Mouse (Mus musculus): ENCODE data around the gene Ctbs.

The Ctbs gene

GRCm38 (mm10) chr3:146449745-146450250, at the start of gene Ctbs:
Gene Ctbs, plus strand, starts transcription at chr3:146449795.
- no peak for DNase-seq (ENCODE audit: low read depth, low spot score)

GRCm38 (mm10) chr3:146403770-146404169, 45.8 kb upstream of the Ctbs start:
- no peak for DNase-seq (ENCODE audit: low read depth, low spot score)

- DNase-seq (ENCODE audit: low read depth, low spot score) = peak; percentile 94
Measured at GRCm38 (mm10) chr3:146404311-146405201, 45.0 kb upstream of the Ctbs start, which contains the start of gene Ssx2ip. Gene Ssx2ip, plus strand, starts transcription at chr3:146404642.

- no peak for DNase-seq (ENCODE audit: low read depth, low spot score)
Measured at GRCm38 (mm10) chr3:146405213-146406006, 44.2 kb upstream of the Ctbs start.

DNA sequence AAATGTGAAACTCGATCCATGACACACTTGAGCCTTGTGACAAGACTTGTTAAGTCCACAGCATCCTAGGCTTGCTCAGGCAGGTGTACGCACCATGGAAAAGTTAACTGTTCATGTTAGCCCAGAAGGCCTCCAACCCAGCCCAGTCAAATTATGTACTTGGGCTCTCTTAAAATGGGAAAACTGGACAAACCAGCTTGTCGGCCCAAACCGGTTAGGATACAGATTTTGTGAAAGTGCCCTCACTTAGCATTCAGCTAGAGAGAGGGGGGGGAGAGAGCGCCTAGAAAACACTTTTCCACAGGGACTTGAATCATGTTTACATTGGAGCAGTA, 43.6 kb upstream of the Ctbs start:
- no peak for DNase-seq (ENCODE audit: low read depth, low spot score)

DNA sequence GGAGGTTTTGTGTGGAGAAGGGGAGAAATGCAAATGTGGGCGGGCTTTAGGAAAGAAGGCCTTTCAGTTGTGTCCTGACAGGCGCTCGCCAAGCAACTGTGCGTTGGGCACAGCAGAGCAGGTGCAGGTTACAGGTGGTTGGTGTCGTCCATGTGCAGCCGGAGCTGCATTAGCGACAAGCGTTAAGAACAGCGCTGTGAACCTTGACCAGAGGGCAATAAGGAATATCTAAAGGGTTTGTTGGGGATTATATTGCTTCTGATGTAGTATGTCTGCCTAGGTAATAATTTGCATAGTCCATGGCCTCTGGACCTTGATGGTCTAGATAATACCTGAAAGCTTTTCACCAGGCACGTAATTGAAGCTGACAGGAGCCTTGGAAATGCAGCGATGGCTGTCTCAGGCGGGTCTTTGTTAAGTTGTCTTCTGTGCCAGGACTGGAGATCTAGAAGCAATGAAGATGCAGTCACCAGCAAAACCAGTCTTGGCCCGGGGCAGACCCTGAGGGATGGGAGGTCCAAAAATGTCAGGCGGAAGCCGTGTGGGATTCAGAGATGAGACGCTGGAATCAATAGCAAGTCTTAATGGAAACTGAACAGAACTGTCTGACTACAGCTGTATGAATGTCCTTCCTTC, 42.4 kb upstream of the Ctbs start:
- DNase-seq (ENCODE audit: low read depth, low spot score) = no peak

- no peak for DNase-seq (ENCODE audit: low read depth, low spot score)
Measured at GRCm38 (mm10) chr3:146410114-146410513, 39.5 kb upstream of the Ctbs start.

DNA sequence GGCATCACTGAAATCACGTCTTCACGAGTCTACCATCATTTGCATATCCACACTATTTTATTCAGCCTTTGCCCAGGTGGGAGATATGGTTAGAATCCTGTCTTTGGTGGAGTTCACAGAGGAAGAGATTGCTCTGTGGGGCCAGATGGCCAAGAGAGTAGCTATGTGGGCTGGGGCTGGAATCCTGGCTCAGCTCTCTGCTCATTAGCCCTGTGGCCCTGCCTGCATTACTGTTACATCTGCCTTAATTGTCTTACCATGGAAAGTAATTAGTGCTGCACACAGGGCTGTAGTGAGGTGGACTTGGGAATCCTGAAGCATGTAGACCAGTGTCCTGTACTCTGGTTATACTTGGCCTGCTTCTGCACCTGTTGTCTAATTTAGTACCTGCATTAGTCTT, 37.6 kb upstream of the Ctbs start:
- no peak for DNase-seq (ENCODE audit: low read depth, low spot score)

DNA sequence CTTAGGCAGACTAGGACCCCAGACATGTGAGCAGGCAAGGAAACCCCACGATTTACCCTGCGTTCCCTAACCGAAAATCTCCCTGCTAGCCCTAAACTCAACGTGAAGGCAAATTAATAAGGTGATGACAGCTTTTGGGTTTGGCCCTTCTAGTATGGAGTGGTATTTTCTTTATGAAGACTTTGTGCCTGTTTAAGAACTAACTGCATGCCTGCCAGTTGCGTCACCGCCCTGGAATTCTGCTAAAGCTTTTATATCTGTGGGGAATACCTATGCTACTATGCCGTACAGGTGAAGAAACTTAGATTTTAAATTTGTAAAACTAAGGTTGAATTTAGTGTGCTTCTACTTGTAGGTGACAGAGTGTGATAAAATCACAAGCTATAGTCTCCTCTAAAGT, 37.1 kb upstream of the Ctbs start:
- DNase-seq (ENCODE audit: low read depth, low spot score) = no peak

- no peak for DNase-seq (ENCODE audit: low read depth, low spot score)
Measured at GRCm38 (mm10) chr3:146413016-146413415, 36.6 kb upstream of the Ctbs start.

DNA sequence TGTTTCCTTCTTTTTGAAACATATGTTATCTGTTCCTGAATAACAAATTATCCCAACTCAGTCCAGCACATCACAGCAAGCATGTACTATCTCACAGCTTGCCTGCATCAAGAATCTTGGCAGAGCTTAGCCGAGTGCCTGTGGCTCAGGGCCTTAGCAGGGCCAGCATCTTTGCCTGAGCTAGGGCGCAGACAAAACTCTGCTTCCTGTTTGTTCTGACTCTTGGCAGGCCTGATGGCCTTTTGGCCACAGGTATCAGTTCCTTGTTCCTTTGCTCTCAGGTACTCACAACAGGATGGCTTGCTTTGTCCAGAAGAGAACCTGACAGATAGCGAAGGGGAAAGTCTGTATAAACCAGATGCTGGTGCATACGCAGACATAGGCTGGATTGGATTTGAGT, 35.6 kb upstream of the Ctbs start:
- DNase-seq (ENCODE audit: low read depth, low spot score) = no peak

- DNase-seq (ENCODE audit: low read depth, low spot score) = no peak
Measured at GRCm38 (mm10) chr3:146414555-146414954, 35.0 kb upstream of the Ctbs start.

DNA sequence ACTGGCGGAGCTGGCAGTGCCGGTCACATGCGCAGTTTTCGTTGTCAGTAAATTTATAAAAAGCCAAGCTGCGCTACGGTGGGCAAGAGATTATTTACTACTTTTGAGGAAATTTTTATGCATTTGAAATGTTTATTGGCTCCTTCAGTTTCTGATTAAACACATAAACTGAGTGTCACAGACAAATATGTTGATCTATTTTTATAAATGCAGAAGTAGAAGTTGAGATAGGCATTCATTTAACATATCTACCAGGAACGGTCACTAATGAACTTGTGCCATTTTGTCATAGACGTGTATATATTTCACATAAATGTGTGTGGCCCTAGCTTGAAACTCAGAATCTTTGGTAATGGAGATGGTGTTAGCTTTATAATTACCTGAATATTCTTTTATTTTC, 31.7 kb upstream of the Ctbs start:
- no peak for DNase-seq (ENCODE audit: low read depth, low spot score)

DNA sequence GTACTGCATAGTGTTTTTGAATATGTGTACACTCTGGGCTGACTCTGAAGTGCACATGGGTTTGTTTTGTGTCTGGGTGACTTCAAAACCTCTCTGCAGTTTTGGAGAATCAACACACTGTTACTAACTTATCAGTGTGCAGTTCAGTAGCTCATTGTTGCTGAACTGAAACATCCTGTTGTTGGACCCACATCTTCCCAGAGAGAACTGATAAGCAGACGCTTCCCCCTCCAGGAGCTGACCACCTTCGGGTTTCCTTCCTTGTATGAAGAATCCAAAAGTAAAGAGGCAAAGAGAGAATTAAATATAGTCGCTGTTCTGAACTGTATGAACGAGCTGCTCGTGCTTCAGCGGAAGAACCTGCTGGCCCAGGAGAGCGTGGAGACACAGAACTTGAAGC, 30.7 kb upstream of the Ctbs start:
- DNase-seq (ENCODE audit: low read depth, low spot score) = no peak

DNA sequence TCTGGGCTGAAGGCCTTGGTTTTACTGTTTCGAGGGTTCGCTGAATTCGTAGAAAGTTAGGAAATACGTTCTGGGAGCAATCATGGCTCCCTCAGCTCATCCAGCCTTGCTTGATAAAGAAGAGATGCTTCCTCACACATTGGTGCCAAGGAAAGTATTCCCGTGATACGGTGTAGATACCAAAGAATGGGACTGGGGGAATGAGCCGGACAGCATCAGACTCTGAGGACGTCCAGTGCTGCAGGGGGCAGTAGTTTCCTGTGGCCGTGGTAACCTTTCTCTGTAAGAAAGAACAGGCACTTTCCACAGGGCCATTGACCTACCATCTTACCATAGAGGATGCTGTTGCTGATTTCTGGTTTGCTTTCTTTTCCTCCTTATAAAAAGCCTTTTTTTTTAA, 30.1 kb upstream of the Ctbs start:
- DNase-seq (ENCODE audit: low read depth, low spot score) = no peak

- no peak for DNase-seq (ENCODE audit: low read depth, low spot score)
Measured at GRCm38 (mm10) chr3:146419992-146420537, 29.5 kb upstream of the Ctbs start.

- no peak for DNase-seq (ENCODE audit: low read depth, low spot score)
Measured at GRCm38 (mm10) chr3:146421787-146422186, 27.8 kb upstream of the Ctbs start.

DNA sequence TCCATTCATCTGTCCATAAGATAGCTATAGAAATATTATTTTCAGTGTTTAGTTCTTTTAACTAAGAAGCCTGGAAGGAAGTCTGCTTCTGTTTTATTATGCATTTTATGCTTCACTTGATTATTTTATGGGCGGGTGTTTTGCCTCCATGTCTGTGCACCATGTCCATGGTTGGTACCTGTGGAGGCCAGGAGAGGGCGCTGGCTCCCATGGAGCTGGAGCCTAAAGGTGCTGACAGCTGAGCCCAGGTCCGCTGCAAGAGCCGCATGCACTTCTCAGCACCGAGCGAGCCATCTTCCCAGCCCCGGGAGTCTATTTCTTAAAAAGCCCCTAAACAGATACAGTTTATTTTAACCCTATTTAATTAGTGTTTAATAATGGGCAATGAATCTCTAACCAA, 25.9 kb upstream of the Ctbs start:
- no peak for DNase-seq (ENCODE audit: low read depth, low spot score)

DNA sequence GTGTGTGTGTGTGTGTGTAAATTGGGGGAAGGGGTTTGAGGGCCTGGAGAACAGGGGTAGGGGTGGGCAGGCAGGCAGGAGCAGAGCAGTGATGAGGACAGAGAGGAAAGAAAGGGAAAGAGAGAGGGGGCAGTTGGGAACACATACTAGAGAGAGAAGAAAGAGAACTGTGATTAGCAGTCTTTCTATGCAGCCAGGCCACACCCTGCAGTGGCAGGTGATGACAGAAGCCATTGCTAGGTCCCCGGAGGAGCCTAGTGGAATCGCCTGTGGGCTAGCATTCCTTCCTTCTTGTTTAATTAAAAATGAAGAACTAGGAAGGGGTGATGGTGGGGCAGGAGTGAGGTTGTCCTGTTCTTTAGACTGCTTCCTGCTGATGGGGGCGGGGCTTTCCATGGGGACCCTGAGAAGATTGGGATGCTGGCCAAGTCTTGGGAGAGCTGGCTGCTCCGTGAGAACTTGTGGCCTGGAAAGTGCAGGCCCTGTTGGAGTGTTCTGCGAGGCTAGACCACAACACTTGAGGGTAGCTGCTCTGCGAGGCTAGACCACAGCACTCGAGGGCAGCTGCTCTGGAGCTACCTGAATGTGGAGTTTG, 25.2 kb upstream of the Ctbs start:
- no peak for DNase-seq (ENCODE audit: low read depth, low spot score)

GRCm38 (mm10) chr3:146425902-146426301, 23.7 kb upstream of the Ctbs start:
- DNase-seq (ENCODE audit: low read depth, low spot score) = no peak

GRCm38 (mm10) chr3:146426489-146426888, 23.1 kb upstream of the Ctbs start:
- DNase-seq (ENCODE audit: low read depth, low spot score) = no peak

Measured in retina, adult 2 months (tissue).